Mouse (Mus musculus) limb, embryonic 10.5 days (tissue): ENCODE measurements around the gene Islr. TPM values are rescaled to one million over a fixed set of nuclear protein-coding genes. Genes with fewer than 3 reads are reported as not detected.
"Not testable (repeated sequence)": the region's sequence is repeated elsewhere in the genome, so short reads cannot be mapped to it uniquely, and the experiment has no call there.

Source experiments
- DNase-seq: peaks from one replicate; pipeline ENCODE4 v3.0.0-alpha.2; 2017; ENCODE audit warnings: low spot score
- H3K27ac ChIP-seq: fragments of 300-500 bp; sonication (generic); 2 replicates; pipeline ENCODE4 v1.5.1; 2016; ENCODE audit warnings: mild to moderate bottlenecking
- H3K27me3 ChIP-seq: fragments of 300-500 bp; sonication (generic); 2 replicates; pipeline ENCODE4 v1.6.1; 2016; ENCODE audit warnings: low read depth, mild to moderate bottlenecking; ENCODE audit not compliant: poor library complexity, severe bottlenecking
- H3K36me3 ChIP-seq: fragments of 300-500 bp; sonication (generic); 2 replicates; pipeline ENCODE4 v1.6.1; 2016; ENCODE audit warnings: mild to moderate bottlenecking, moderate library complexity
- H3K4me1 ChIP-seq: fragments of 300-500 bp; sonication (generic); 2 replicates; pipeline ENCODE4 v1.6.1; 2016
- H3K4me3 ChIP-seq: fragments of 300-500 bp; sonication (generic); 2 replicates; pipeline ENCODE4 v1.5.1; 2016; ENCODE audit warnings: mild to moderate bottlenecking, moderate library complexity
- H3K9me3 ChIP-seq: fragments of 300-500 bp; sonication (generic); replicated peaks from 2 replicates; pipeline ENCODE4 v1.6.1; 2016; ENCODE audit warnings: mild to moderate bottlenecking
- WGBS: fragments of 180-500 bp; shearing (Covaris S2); methylation state at CpG from one replicate; pipeline ENCODE4 v1.1.7; 2016; 5-methylcytosine and 5-hydroxymethylcytosine counted together
- polyA plus RNA-seq: library from polyadenylated mRNA; unstranded; fragments of >200 nt; fragmentation: Nextera tagmentation; extraction: Ambion mirVana; gene quantifications from 2 replicates; pipeline ENCODE4 v1.2.1, GENCODE M21; 2016

Islr gene
- polyA plus RNA-seq, result 9.5 and 33.2 TPM in 2 replicates

GRCm38 (mm10) chr9:58203516-58204447 is at the start of gene Islr, which contains the start of gene Islr2:
Gene Islr, minus strand, starts transcription at chr9:58204306.
Gene Islr2, minus strand, starts transcription at chr9:58204319.
- H3K27ac ChIP-seq, result no peak within 1 kb of the TSS
- peak; percentile 82 for DNase-seq
- H3K4me3 ChIP-seq, result peak within 1 kb of the TSS; percentile 44
- H3K27me3 ChIP-seq, result peaks cover 87% of the 10 kb centered on the region
- H3K4me1 ChIP-seq, result peaks cover 47% of the 10 kb centered on the region
- 2% methylated on average over 42 of the region's 42 CpGs for WGBS
- H3K9me3 ChIP-seq, result no peaks in the 10 kb centered on the region
- H3K36me3 ChIP-seq, result no peaks in the 10 kb centered on the region

GRCm38 (mm10) chr9:58253805-58254122 is 49.7 kb upstream of the Islr start:
- 74% methylated on average over 5 of the region's 5 CpGs for WGBS
- Histone ChIP-seq H3K27ac (peak overlapping the region; percentile 82), H3K4me1 (peaks cover 27% of the 10 kb centered on the region), H3K4me3 (peak overlapping the region; percentile 64), H3K36me3 (peaks cover 16% of the 10 kb centered on the region)
- H3K9me3 ChIP-seq, H3K27me3 ChIP-seq, DNase-seq: not testable (repeated sequence)

- Histone ChIP-seq H3K4me3 (peak within 1 kb of the TSS; percentile 64), H3K27ac (peak within 1 kb of the TSS; percentile 82), H3K27me3 (no peaks in the 10 kb centered on the region), H3K36me3 (peaks cover 15% of the 10 kb centered on the region), H3K9me3 (no peaks in the 10 kb centered on the region), H3K4me1 (peaks cover 32% of the 10 kb centered on the region)
- DNase-seq, result peak; percentile 98
- WGBS, result 2% methylated on average over 31 of the region's 31 CpGs
Measured at GRCm38 (mm10) chr9:58253033-58253804, 49.1 kb upstream of the Islr start, which contains the start of gene Stoml1. Gene Stoml1, plus strand, starts transcription at chr9:58253164.

GRCm38 (mm10) chr9:58250730-58251129 is 46.6 kb upstream of the Islr start:
- not testable (repeated sequence) for H3K9me3 ChIP-seq, H3K36me3 ChIP-seq, H3K4me3 ChIP-seq, H3K27ac ChIP-seq, H3K27me3 ChIP-seq, DNase-seq
- peaks cover 47% of the 10 kb centered on the region for H3K4me1 ChIP-seq
- WGBS, result 85% methylated on average over 1 of the region's 1 CpGs

- Histone ChIP-seq H3K36me3 (no peaks in the 10 kb centered on the region), H3K27ac (peak overlapping the region; percentile 90; the same call in 1 of the 2 replicates), H3K9me3 (no peaks in the 10 kb centered on the region), H3K27me3 (no peaks in the 10 kb centered on the region), H3K4me3 (peak overlapping the region; percentile 67), H3K4me1 (peaks cover 47% of the 10 kb centered on the region)
- 81% methylated on average over 8 of the region's 8 CpGs for WGBS
- no peak for DNase-seq
Measured at GRCm38 (mm10) chr9:58250322-58250721, 46.2 kb upstream of the Islr start.

- peaks cover 2% of the 10 kb centered on the region; the same call in 1 of the 2 replicates for H3K36me3 ChIP-seq
- H3K27me3 ChIP-seq, result no peaks in the 10 kb centered on the region
- H3K4me1 ChIP-seq, result peaks cover 45% of the 10 kb centered on the region
- peak within 1 kb of the TSS; percentile 90 for H3K27ac ChIP-seq
- no peaks in the 10 kb centered on the region for H3K9me3 ChIP-seq
- DNase-seq, result peak; percentile 66
- WGBS, result under 1% methylated on average over 16 of the region's 16 CpGs
- peak within 1 kb of the TSS; percentile 67 for H3K4me3 ChIP-seq
Measured at GRCm38 (mm10) chr9:58249592-58250192, 45.6 kb upstream of the Islr start, which contains the start of gene Pml. Gene Pml, minus strand, starts transcription at chr9:58249786.

- Histone ChIP-seq H3K36me3 (peaks cover 9% of the 10 kb centered on the region), H3K9me3 (no peaks in the 10 kb centered on the region), H3K27ac (peak overlapping the region; percentile 90), H3K4me3 (peak overlapping the region; percentile 67), H3K27me3 (no peaks in the 10 kb centered on the region), H3K4me1 (peaks cover 44% of the 10 kb centered on the region)
- DNase-seq, result no peak
- WGBS, result 44% methylated on average over 7 of the region's 7 CpGs
Measured at GRCm38 (mm10) chr9:58248746-58249413, 44.8 kb upstream of the Islr start.

GRCm38 (mm10) chr9:58247064-58247759 is 43.1 kb upstream of the Islr start:
- peak overlapping the region; percentile 40 for H3K4me3 ChIP-seq
- DNase-seq, result peak; percentile 85
- no peaks in the 10 kb centered on the region for H3K9me3 ChIP-seq
- H3K4me1 ChIP-seq, result peaks cover 41% of the 10 kb centered on the region
- peaks cover 23% of the 10 kb centered on the region for H3K36me3 ChIP-seq
- H3K27ac ChIP-seq, result peak overlapping the region; percentile 78
- H3K27me3 ChIP-seq, result no peaks in the 10 kb centered on the region
- WGBS, result 8% methylated on average over 25 of the region's 25 CpGs

- Histone ChIP-seq H3K27me3 (no peaks in the 10 kb centered on the region), H3K9me3 (no peaks in the 10 kb centered on the region), H3K4me1 (peaks cover 45% of the 10 kb centered on the region), H3K4me3 (no peak overlapping the region), H3K27ac (no peak overlapping the region), H3K36me3 (peaks cover 23% of the 10 kb centered on the region)
- 53% methylated on average over 4 of the region's 4 CpGs for WGBS
- no peak for DNase-seq
Measured at GRCm38 (mm10) chr9:58246083-58246591, 42.0 kb upstream of the Islr start.

- DNase-seq, result no peak
- H3K36me3 ChIP-seq, result peaks cover 31% of the 10 kb centered on the region
- no peaks in the 10 kb centered on the region for H3K27me3 ChIP-seq
- no peaks in the 10 kb centered on the region for H3K9me3 ChIP-seq
- H3K4me1 ChIP-seq, result peaks cover 26% of the 10 kb centered on the region
- 90% methylated on average over 6 of the region's 6 CpGs for WGBS
- no peak overlapping the region for H3K27ac ChIP-seq
- no peak overlapping the region for H3K4me3 ChIP-seq
Measured at GRCm38 (mm10) chr9:58243696-58244095, 39.6 kb upstream of the Islr start.

- no peak for DNase-seq
- 89% methylated on average over 5 of the region's 5 CpGs for WGBS
Measured at GRCm38 (mm10) chr9:58242696-58243095, 38.6 kb upstream of the Islr start.

More at GRCm38 (mm10) chr9:58242696-58243095, 38.6 kb upstream of the Islr start:
- no peak overlapping the region for H3K4me3 ChIP-seq
- no peaks in the 10 kb centered on the region for H3K9me3 ChIP-seq
- H3K27me3 ChIP-seq, result no peaks in the 10 kb centered on the region
- peaks cover 18% of the 10 kb centered on the region for H3K4me1 ChIP-seq
- H3K36me3 ChIP-seq, result peaks cover 31% of the 10 kb centered on the region
- no peak overlapping the region for H3K27ac ChIP-seq
